Mouse (Mus musculus) intestine, embryonic 16.5 days (tissue): ENCODE data around the gene Cga. TPM values are rescaled to one million over a fixed set of nuclear protein-coding genes. Genes with fewer than 3 reads are reported as not detected.

Experiments
- ATAC-seq: fragments of 200-750 bp; cut with Nextera tagmentation; 2 replicates; pipeline ENCODE4 v1.8.0; 2017; ENCODE audit warnings: moderate TSS enrichment, moderate library complexity
- H3K27ac ChIP-seq: fragments of 300-500 bp; sonication (generic); 2 replicates; pipeline ENCODE4 v1.5.1; 2014; ENCODE audit warnings: mild to moderate bottlenecking, low read length
- H3K27me3 ChIP-seq: fragments of 300-500 bp; sonication (generic); replicated peaks from 2 replicates; pipeline ENCODE4 v1.6.1; 2014; ENCODE audit warnings: low read length, control low read depth, mixed read lengths; ENCODE audit not compliant: control insufficient read depth, insufficient read depth
- H3K36me3 ChIP-seq: fragments of 300-500 bp; sonication (generic); 2 replicates; pipeline ENCODE4 v1.6.1; 2014; ENCODE audit warnings: low read length, control low read depth; ENCODE audit not compliant: control insufficient read depth, insufficient read depth
- H3K4me1 ChIP-seq: fragments of 300-500 bp; sonication (generic); 2 replicates; pipeline ENCODE4 v1.6.1; 2014; ENCODE audit warnings: low read length, control low read depth, mixed read lengths; ENCODE audit not compliant: control insufficient read depth, insufficient read depth
- H3K4me2 ChIP-seq: fragments of 300-500 bp; sonication (generic); 2 replicates; pipeline ENCODE4 v1.6.1; 2014; ENCODE audit warnings: low read depth, low read length, control low read depth
- H3K4me3 ChIP-seq: fragments of 300-500 bp; sonication (generic); 2 replicates; pipeline ENCODE4 v1.5.1; 2014; ENCODE audit warnings: mild to moderate bottlenecking, low read length
- H3K9ac ChIP-seq: fragments of 300-500 bp; sonication (generic); 2 replicates; pipeline ENCODE4 v1.6.1; 2014; ENCODE audit warnings: low read depth, low read length
- H3K9me3 ChIP-seq: fragments of 300-500 bp; sonication (generic); 2 replicates; pipeline ENCODE4 v1.6.1; 2016; ENCODE audit warnings: low read length, control low read depth; ENCODE audit not compliant: control insufficient read depth
- WGBS: fragments of 180-500 bp; shearing (Covaris S2); extraction: QIAGEN DNeasy Blood & Tissue Kit; methylation state at CpG from one replicate; pipeline ENCODE4 v1.1.7; 2014; 5-methylcytosine and 5-hydroxymethylcytosine counted together
- polyA plus RNA-seq: library from polyadenylated mRNA; unstranded; fragments of >200 nt; fragmentation: Nextera tagmentation; extraction: Ambion mirVana; gene quantifications from 2 replicates; pipeline ENCODE4 v1.2.1, GENCODE M21; 2015

Gene Cga
- polyA plus RNA-seq, 1 experiment from 2014 or later, result not detected

DNA sequence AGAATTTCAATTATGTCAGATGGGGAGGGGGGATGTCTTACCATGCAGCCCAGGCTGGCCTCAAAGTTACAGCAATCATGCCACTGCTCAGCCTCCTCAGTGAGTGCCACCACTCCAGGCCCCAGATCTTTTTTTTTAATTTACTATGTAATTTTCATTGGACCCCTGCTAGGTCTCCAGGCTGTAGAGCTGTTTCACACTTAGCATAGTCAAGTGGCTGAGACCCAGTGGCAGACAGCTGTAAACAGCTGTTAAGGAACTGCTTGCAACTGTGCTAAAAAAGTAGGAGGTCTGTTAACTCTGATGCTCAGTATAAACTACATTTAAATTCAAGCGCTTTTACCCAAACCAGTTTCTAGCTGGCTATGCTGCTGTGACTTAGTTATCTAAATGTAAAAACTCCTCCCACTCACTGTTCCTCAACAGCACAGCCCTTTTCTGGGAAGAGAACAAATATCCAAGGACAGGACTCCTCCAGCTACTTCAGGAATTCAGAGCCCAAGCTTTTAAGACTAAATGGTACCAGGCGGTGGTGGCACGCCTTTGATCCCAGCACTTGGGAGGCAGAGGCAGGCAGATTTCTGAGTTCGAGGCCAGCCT, 20.6 kb upstream of the Cga start:
- Histone ChIP-seq H3K27ac (no peak overlapping the region), H3K4me3 (no peak overlapping the region), H3K4me2 (no peak overlapping the region), H3K9ac (no peak overlapping the region), H3K4me1 (peaks cover 14% of the 10 kb centered on the region), H3K9me3 (no peaks in the 10 kb centered on the region), H3K36me3 (peaks cover 3% of the 10 kb centered on the region; the same call in 1 of the 2 replicates), H3K27me3 (no peaks in the 10 kb centered on the region)
- ATAC-seq, result peak; percentile 78
- WGBS, result 84% methylated on average over 4 of the region's 4 CpGs

DNA sequence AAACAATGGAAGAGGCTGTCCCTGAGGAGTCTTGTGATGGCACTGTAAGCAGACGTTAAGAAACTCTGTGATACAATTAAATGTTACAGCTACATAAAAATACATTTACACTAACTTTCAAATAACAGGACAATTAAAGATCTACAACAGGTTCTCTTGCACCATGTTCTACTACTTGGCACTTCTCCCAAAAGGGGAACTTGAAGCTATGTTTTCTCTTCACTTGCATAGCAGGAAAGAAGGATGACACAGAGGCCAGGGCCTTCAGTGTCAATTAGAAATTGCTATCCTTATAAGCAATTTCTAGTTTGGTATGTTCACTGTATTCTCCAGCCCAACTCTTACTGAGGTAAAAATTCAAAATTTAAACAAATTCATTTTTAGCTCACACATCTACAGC, 19.3 kb upstream of the Cga start:
- H3K4me2 ChIP-seq, result no peak overlapping the region
- H3K36me3 ChIP-seq, result peaks cover 3% of the 10 kb centered on the region; the same call in 1 of the 2 replicates
- H3K9me3 ChIP-seq, result no peaks in the 10 kb centered on the region
- no peak overlapping the region for H3K4me3 ChIP-seq
- no peak overlapping the region for H3K27ac ChIP-seq
- H3K9ac ChIP-seq, result no peak overlapping the region
- WGBS, result 60% methylated on average over 1 of the region's 1 CpGs
- no peaks in the 10 kb centered on the region for H3K27me3 ChIP-seq
- ATAC-seq, result no peak
- peaks cover 6% of the 10 kb centered on the region for H3K4me1 ChIP-seq

DNA sequence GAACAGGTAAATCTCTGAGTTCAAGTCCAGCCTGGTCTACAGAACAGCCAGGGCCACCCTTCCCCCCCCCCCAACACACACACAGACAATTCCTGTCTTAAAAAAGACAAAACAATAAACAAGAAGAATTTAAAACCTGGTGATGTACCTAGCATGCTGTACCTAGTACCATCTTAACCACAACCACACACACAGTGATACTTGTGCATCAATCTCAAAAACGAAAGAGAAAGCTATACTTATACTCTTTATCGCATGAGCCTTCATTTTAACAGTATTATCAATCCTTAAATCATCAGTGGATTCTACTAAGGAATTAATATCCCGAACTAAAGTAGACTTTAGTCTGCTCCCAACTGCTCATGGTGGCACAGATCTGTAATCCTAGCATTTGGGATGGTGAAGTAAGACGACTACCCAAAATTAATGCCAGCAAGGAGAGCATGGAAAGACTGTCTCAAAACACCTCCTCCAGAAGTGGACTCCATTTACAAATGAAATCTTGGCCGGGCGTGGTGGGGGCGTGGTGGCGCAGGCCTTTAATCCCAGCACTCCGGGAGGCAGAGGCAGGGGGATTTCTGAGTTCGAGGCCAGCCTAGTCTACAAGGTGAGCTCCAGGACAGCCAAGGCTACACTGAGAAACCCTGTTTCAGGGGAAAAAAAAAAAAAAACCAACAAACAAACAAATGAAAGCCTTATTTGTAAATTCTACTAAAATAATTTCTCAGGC, 12.5 kb upstream of the Cga start:
- no peaks in the 10 kb centered on the region for H3K27me3 ChIP-seq
- H3K36me3 ChIP-seq, result peaks cover 3% of the 10 kb centered on the region; the same call in 1 of the 2 replicates
- peak overlapping the region; percentile 95 for H3K4me3 ChIP-seq
- H3K4me1 ChIP-seq, result peaks cover 7% of the 10 kb centered on the region
- peak overlapping the region; percentile 51 for H3K4me2 ChIP-seq
- 82% methylated on average over 10 of the region's 10 CpGs for whole genome bisulfite sequencing
- H3K9ac ChIP-seq, result no peak overlapping the region; the same call in 1 of the 2 replicates
- H3K9me3 ChIP-seq, result no peaks in the 10 kb centered on the region
- H3K27ac ChIP-seq, result no peak overlapping the region
- ATAC-seq, result no peak

DNA sequence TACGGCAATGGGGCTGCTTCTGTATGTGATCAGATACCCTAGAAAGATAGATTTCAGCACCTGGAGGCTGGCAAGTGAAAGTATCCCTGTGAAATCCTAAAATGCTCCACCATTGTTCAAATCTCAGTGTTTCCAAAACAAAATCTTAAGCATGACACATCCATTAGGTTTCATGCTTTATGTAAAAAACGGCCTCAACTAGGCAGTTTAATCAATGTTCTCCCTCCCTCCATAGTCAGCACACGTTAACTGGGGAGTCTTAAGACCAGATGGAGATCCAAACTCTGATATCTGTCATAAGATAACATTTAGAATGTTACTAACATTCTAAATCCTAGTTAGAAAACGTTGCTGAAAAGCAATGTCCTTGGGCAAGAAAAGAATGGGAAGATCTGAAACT, 11.7 kb upstream of the Cga start:
- ATAC-seq, result no peak
- Histone ChIP-seq H3K36me3 (no peaks in the 10 kb centered on the region; the same call in 1 of the 2 replicates), H3K4me3 (peak overlapping the region; percentile 95), H3K27ac (peak overlapping the region; percentile 99), H3K4me2 (peak overlapping the region; percentile 51), H3K9ac (peak overlapping the region; percentile 98), H3K9me3 (no peaks in the 10 kb centered on the region), H3K27me3 (no peaks in the 10 kb centered on the region), H3K4me1 (peaks cover 7% of the 10 kb centered on the region)
- WGBS, result 9% methylated on average over 4 of the region's 4 CpGs

DNA sequence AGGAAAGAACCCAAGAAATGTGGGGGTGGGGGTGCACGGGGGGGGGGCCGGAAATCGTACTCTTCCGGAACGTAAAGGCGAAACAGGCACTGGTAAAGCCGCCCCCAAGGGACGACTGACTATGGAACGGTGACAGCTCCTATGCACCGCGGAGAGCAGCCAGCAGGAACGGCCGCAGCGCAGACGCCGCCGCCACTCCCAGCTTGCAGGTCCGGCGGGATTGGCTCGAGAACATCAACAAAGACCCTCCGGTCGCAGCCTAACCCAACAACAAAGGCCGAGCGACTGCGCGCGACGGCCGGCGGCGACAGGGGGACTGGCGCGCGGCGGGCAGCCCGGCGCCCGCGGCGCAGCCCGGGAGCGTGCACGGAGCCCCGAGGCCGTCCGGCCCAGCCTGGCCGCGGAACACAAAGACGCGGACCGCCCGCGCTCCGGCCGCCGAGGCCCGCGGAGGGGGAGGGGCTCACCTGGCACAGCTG, 11.2 kb upstream of the Cga start:
- H3K27me3 ChIP-seq, result no peaks in the 10 kb centered on the region
- peak overlapping the region; percentile 51 for H3K4me2 ChIP-seq
- 1% methylated on average over 46 of the region's 58 CpGs for WGBS
- peak overlapping the region; percentile 99 for H3K27ac ChIP-seq
- no peaks in the 10 kb centered on the region for H3K9me3 ChIP-seq
- peak overlapping the region; percentile 95 for H3K4me3 ChIP-seq
- H3K9ac ChIP-seq, result peak overlapping the region; percentile 98
- H3K36me3 ChIP-seq, result no peaks in the 10 kb centered on the region; the same call in 1 of the 2 replicates
- peak; percentile 70 for ATAC-seq
- H3K4me1 ChIP-seq, result peaks cover 7% of the 10 kb centered on the region

- peak; percentile 91 for ATAC-seq
- peak within 1 kb of the TSS; percentile 95 for H3K4me3 ChIP-seq
- H3K9me3 ChIP-seq, result no peaks in the 10 kb centered on the region
- H3K9ac ChIP-seq, result peak within 1 kb of the TSS; percentile 98
- peaks cover 7% of the 10 kb centered on the region for H3K4me1 ChIP-seq
- peak within 1 kb of the TSS; percentile 99 for H3K27ac ChIP-seq
- under 1% methylated on average over 44 of the region's 44 CpGs for WGBS
- H3K4me2 ChIP-seq, result peak within 1 kb of the TSS; percentile 51
- H3K27me3 ChIP-seq, result no peaks in the 10 kb centered on the region
- H3K36me3 ChIP-seq, result no peaks in the 10 kb centered on the region
These were observed 10.8 kb upstream of the Cga start, which contains the start of gene Zfp292 for GRCm38 (mm10) chr4:34882818-34883217. TSS of gene Zfp292 (minus strand) at chr4:34882960.

- WGBS, result 17% methylated on average over 16 of the region's 16 CpGs
- Histone ChIP-seq H3K36me3 (no peaks in the 10 kb centered on the region), H3K27me3 (no peaks in the 10 kb centered on the region), H3K9ac (peak overlapping the region; percentile 98), H3K4me2 (peak overlapping the region; percentile 43), H3K9me3 (no peaks in the 10 kb centered on the region), H3K4me1 (peaks cover 7% of the 10 kb centered on the region), H3K4me3 (peak overlapping the region; percentile 95), H3K27ac (peak overlapping the region; percentile 99)
- ATAC-seq, result peak; percentile 9; the same call in 1 of the 2 replicates
These were observed 10.1 kb upstream of the Cga start for GRCm38 (mm10) chr4:34883366-34884029.

DNA sequence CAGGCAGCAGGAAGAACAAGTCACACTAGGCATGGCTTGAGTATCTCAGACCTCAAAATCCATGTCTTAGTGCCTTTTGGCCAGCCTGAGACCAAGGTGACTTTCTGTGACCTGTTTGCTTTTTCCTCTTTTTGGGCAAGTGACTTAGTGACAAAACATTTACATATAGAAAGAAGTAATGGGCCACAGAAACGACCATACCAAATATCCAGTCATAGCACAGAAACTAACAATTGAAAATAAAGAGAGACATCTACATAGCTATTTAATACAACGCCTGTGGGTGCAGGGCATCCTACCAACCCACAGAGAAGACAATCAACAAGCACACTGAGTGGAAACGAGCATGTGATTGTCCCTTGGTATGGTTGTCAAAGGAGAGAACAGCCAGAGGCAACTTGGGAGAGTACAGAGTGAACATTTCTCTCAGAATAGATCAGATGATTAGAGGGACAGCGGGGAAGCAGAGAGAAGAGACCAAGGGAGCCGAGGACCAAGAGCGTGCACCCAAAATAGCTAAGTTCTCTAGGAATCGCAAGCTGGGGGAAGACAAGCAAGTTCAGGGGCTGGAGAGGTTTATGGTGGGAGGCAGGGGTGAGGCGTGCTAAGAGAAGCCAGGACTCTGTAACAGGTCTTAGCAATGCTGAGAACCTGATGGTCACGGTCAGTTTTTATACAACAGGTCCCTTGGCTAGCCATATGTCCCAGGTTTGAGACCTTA, 7.8 kb upstream of the Cga start:
- H3K4me2 ChIP-seq, result peak overlapping the region; percentile 76
- no peaks in the 10 kb centered on the region for H3K36me3 ChIP-seq
- 53% methylated on average over 9 of the region's 9 CpGs for WGBS
- H3K9me3 ChIP-seq, result no peaks in the 10 kb centered on the region
- H3K27ac ChIP-seq, result peak overlapping the region; percentile 98
- H3K27me3 ChIP-seq, result no peaks in the 10 kb centered on the region
- H3K4me3 ChIP-seq, result peak overlapping the region; percentile 83; the same call in 1 of the 2 replicates
- peak overlapping the region; percentile 96; the same call in 1 of the 2 replicates for H3K9ac ChIP-seq
- ATAC-seq, result no peak
- H3K4me1 ChIP-seq, result peaks cover 12% of the 10 kb centered on the region
